Mouse (Mus musculus): ENCODE measurements at regions not wholly inside any gene's neighbourhood (a gene's known extent, or its start where the extent isn't known, plus 50 kb on each side); places are given as distances from the start of the nearest gene placed in this dataset.
A peak's percentile ranks its signal among the peaks of the same experiment; 100 is the strongest.

- no peak for DNase-seq
Observed at GRCm38 (mm10) chr4:12246595-12246994, 74.8 kb upstream of the Fam92a start.

GRCm38 (mm10) chr4:12240941-12241571 is 69.2 kb upstream of the Fam92a start:
- DNase-seq: peak; percentile 13

- DNase-seq: no peak
Observed at GRCm38 (mm10) chr4:12230731-12231130, 58.9 kb upstream of the Fam92a start.

Measured in gastrocnemius, postnatal 25 days (tissue).